Mouse (Mus musculus) neutrophil, adult 59 days (primary cell): ENCODE measurements around the gene Tmed8. TPM values are rescaled to one million over a fixed set of nuclear protein-coding genes. Genes with fewer than 3 reads are reported as not detected.

Source experiments
- total RNA-seq, 2 experiments: library from RNA; stranded (reverse); gene quantifications; 1 replicate in 1 of 2; 2 replicates in 1 of 2; pipeline ENCODE4 v1.2.4; 2023

Tmed8 gene
- 10 to 100 TPM in 1 of 2 experiments, 1 to 10 TPM in 1; 9.9 to 10.6 TPM for total RNA-seq

GRCm38 (mm10) chr12:87199973-87200586 is at the start of gene Tmed8:
Gene Tmed8 (minus strand): TSS chr12:87200454.

GRCm38 (mm10) chr12:87238632-87239031 is 38.4 kb upstream of the Tmed8 start, which contains the start of gene Noxred1:
Gene Noxred1 (minus strand): TSS chr12:87238732.

GRCm38 (mm10) chr12:87199206-87199972 is 865 bp downstream of the Tmed8 start, which contains the start of gene Samd15:
Gene Samd15 (plus strand): TSS chr12:87199723.

GRCm38 (mm10) chr12:87147395-87148089 is 52.7 kb downstream of the Tmed8 start, which contains the start of gene Pomt2:
Gene Pomt2 (minus strand): TSS chr12:87147968.

GRCm38 (mm10) chr12:87146966-87147365 is 53.3 kb downstream of the Tmed8 start, which contains the start of gene Gstz1:
Gene Gstz1 (plus strand): TSS chr12:87147165.

Other genes starting within 250 kb of the Tmed8 start
- gene Zdhhc22, start 210.0 kb downstream of the Tmed8 start, total RNA-seq = not detected
- gene Tmem63c, start 179.1 kb downstream of the Tmed8 start, total RNA-seq = not detected
- gene Ngb, start 97.9 kb downstream of the Tmed8 start, total RNA-seq = not detected
- gene Gstz1, start 53.3 kb downstream of the Tmed8 start, total RNA-seq = 1 to 10 TPM; 7.9 to 8.7 TPM
- gene Pomt2, start 52.5 kb downstream of the Tmed8 start, total RNA-seq = 1 to 10 TPM; 2.3 to 2.7 TPM
- gene Samd15, start 731 bp downstream of the Tmed8 start, total RNA-seq = under 1 TPM in 1 of 2 experiments, not detected in 1; 0.77 TPM
- gene Noxred1, start 38.3 kb upstream of the Tmed8 start, total RNA-seq = 1 to 10 TPM; 2.9 to 3.1 TPM
- gene Vipas39, start 65.8 kb upstream of the Tmed8 start, total RNA-seq = 10 to 100 TPM; 25.7 to 31.5 TPM
- 10 to 100 TPM; 71.3 to 76.8 TPM for gene Ahsa1, start 66.0 kb upstream of the Tmed8 start, total RNA-seq
- not detected for gene Ism2, start 99.3 kb upstream of the Tmed8 start, total RNA-seq
- gene Sptlc2, start 187.9 kb upstream of the Tmed8 start, total RNA-seq = 100 to 1,000 TPM; 118 to 124 TPM
- gene Slirp, start 243.4 kb upstream of the Tmed8 start, total RNA-seq = 10 to 100 TPM; 32.0 to 43.1 TPM
- 10 to 100 TPM; 20.7 to 24.0 TPM for gene Alkbh1, start 243.6 kb upstream of the Tmed8 start, total RNA-seq